7 mouse cellular contexts compared by ENCODE assay signal in the genomic region with DNA sequence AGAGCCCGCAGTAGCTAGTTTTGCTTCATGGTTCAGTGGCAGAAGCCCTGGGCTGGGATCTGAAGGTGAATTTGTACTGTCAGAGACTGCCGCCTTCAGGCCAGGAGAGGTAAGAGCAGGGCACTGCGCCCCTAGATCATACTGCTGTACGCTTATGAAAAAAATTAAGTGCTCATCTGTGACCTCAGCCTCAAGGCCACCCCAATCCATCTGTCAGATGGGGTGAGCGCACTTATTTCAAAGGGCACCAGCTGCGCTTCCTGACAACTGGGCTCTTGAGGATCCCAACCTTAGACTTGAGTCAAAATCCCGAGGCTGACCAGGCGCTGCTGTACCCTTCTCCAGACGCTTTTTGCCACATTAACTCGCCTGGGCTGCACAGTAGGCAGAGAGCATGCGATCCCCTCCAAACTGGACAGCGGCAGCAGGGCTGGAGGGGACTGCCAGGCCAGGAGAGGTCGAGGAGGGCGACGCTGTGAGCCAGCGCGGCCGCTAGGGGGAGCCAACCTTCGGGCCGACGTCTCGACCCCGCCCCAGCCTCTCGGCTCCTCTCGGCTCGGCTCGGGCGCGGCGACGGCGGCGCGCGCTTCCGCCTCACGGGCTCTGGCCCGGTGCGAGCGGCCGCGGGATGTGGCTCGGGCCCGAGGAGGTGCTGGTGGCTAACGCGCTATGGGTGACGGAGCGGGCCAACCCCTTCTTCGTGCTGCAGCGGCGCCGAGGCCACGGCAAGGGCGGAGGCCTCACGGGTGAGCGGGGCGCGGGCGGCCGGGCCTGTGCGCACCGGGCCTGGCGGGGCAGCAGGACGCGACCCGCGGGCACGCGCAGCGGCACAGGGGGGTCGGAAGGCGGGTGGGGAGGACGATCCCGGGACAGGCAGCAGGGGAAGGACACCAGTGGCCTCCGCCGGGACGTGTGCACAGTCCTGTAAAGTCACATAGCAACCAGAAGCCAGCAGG. TPM values are rescaled to one million over a fixed set of nuclear protein-coding genes. Genes with fewer than 3 reads are reported as not detected.
DNase-seq lines count a peak whose midpoint lies in the region; ATAC-seq and TF ChIP-seq lines count a peak whose summit lies in the region.

A gene (plus strand): TSS at position 586 of the 956 bp plus-strand sequence.

- ATAC-seq in intestine, postnatal 0 days, result peak; percentile 91
- peak; percentile 94 for ATAC-seq in midbrain, embryonic 12.5 days (ENCODE audit: low FRiP score, low read depth)

- H3K27ac ChIP-seq in intestine, postnatal 0 days (ENCODE audit: low read depth, low read length), result peak within 1 kb of the TSS; percentile 90
- H3K27ac ChIP-seq in midbrain, embryonic 12.5 days (replicated peaks), result peak within 1 kb of the TSS; percentile 88
- H3K27ac ChIP-seq in small intestine, adult 2 months (ENCODE audit: insufficient read depth, low read depth, low read length), result peak within 1 kb of the TSS; percentile 81

- peaks cover 8% of the 10 kb centered on the region for H3K36me3 ChIP-seq in intestine, postnatal 0 days (ENCODE audit: control insufficient read depth, insufficient read depth)
- peaks cover 8% of the 10 kb centered on the region for H3K36me3 ChIP-seq in midbrain, embryonic 12.5 days
- H3K36me3 ChIP-seq in small intestine, adult 2 months (ENCODE audit: control insufficient read depth, insufficient read depth, low read length), result peaks cover 5% of the 10 kb centered on the region; the same call in 1 of the 2 replicates

- H3K27me3 ChIP-seq in intestine, postnatal 0 days (replicated peaks; ENCODE audit: control insufficient read depth, insufficient read depth, low read length), result no peaks in the 10 kb centered on the region
- H3K27me3 ChIP-seq in midbrain, embryonic 12.5 days, result no peaks in the 10 kb centered on the region
- H3K27me3 ChIP-seq in small intestine, adult 2 months (ENCODE audit: control insufficient read depth, insufficient read depth, low read length), result no peaks in the 10 kb centered on the region

- no peaks in the 10 kb centered on the region for H3K9me3 ChIP-seq in intestine, postnatal 0 days (ENCODE audit: control insufficient read depth)
- no peaks in the 10 kb centered on the region for H3K9me3 ChIP-seq in midbrain, embryonic 12.5 days

- peak; percentile 60; the same call in 1 of the 2 replicates for TF ChIP-seq POLR2A in small intestine, adult 2 months (IDR thresholded peaks at IDR 0.05; ENCODE audit: low read depth, low read length)

- 4% methylated on average over 69 of the region's 77 CpGs for WGBS in intestine, postnatal 0 days
- under 1% methylated on average over 77 of the region's 77 CpGs for WGBS in midbrain, embryonic 12.5 days
- WGBS in small intestine, adult 2 months, result under 1% methylated on average over 75 of the region's 77 CpGs

- peak; percentile 90 for TF ChIP-seq CTCF in intestine, postnatal 0 days (IDR thresholded peaks at IDR 0.05; ENCODE audit: low read depth)
- peak; percentile 73 for TF ChIP-seq CTCF in small intestine, adult 2 months (IDR thresholded peaks at IDR 0.05; ENCODE audit: extremely low read depth, insufficient read length, insufficient replicate concordance, low read depth, low read length)

- intact Hi-C loops in left cerebral cortex, postnatal 4 days (cut with DNase I), result loop anchor here (2.0 kb wide), 1 partner anchor 144 kb away; no protein-coding TSS in a partner anchor

- H3K4me2 ChIP-seq in intestine, postnatal 0 days (replicated peaks; ENCODE audit: low read depth), result peak within 1 kb of the TSS; percentile 83
- peak within 1 kb of the TSS; percentile 85 for H3K4me2 ChIP-seq in midbrain, embryonic 12.5 days (replicated peaks)

- H3K4me1 ChIP-seq in intestine, postnatal 0 days (replicated peaks; ENCODE audit: control insufficient read depth, insufficient read depth, low read length), result peaks cover 3% of the 10 kb centered on the region; the same call in 1 of the 2 replicates
- peaks cover 13% of the 10 kb centered on the region for H3K4me1 ChIP-seq in midbrain, embryonic 12.5 days
- H3K4me1 ChIP-seq in small intestine, adult 2 months (ENCODE audit: control insufficient read depth, insufficient read depth, insufficient read length, low read length), result peaks cover 6% of the 10 kb centered on the region; the same call in 1 of the 2 replicates

- H3K4me3 ChIP-seq in intestine, postnatal 0 days (ENCODE audit: low read depth, low read length), result peak within 1 kb of the TSS; percentile 86
- H3K4me3 ChIP-seq in midbrain, embryonic 12.5 days, result peak within 1 kb of the TSS; percentile 63
- peak within 1 kb of the TSS; percentile 74 for H3K4me3 ChIP-seq in small intestine, adult 2 months (ENCODE audit: low read depth, low read length)

- H3K9ac ChIP-seq in intestine, postnatal 0 days (ENCODE audit: low read depth, low read length), result peak within 1 kb of the TSS; percentile 99
- peak within 1 kb of the TSS; percentile 96 for H3K9ac ChIP-seq in midbrain, embryonic 12.5 days (replicated peaks)

- peak; percentile 89 for DNase-seq in adrenal gland, adult 8-10 months
- peak; percentile 91 for DNase-seq in embryo, embryonic 9.5 days (ENCODE audit: extremely low spot score)
- no peak for DNase-seq in gonadal fat pad, adult 2 months (ENCODE audit: low read depth)
- DNase-seq in left cerebral cortex, postnatal 4 days, result peak; percentile 94

RNA-seq across cellular contexts. Expression of the gene that starts here (rescaled TPM):
- total RNA-seq in adrenal gland, adult 8-10 months (2022), result 100 to 1,000 TPM; 154 to 260 (median 207) TPM
- 73.4 and 78.5 TPM in 2 replicates for polyA plus RNA-seq in gonadal fat pad, adult 2 months (2012; rRNA removed)
- 16.7 and 18.0 TPM in 2 replicates for polyA plus RNA-seq in intestine, postnatal 0 days (2015; fragmentation: Nextera tagmentation; extraction: Ambion mirVana)
- total RNA-seq in left cerebral cortex, postnatal 4 days (2021), result 10 to 100 TPM; 47.1 to 56.9 TPM
- polyA plus RNA-seq in midbrain, embryonic 12.5 days (2016; fragmentation: Nextera tagmentation; extraction: Ambion mirVana), result 41.1 and 45.2 TPM in 2 replicates
- polyA plus RNA-seq in small intestine, adult 2 months (2012; rRNA removed), result 19.3 and 31.5 TPM in 2 replicates
